Mouse (Mus musculus) kidney, postnatal 0 days (tissue): ENCODE results near the gene Stbd1. TPM values are rescaled to one million over a fixed set of nuclear protein-coding genes. Genes with fewer than 3 reads are reported as not detected.

Experiments used
- ATAC-seq: fragments of 200-750 bp; cut with Nextera tagmentation; replicated peaks from 2 replicates; pipeline ENCODE4 v1.8.0; 2017; ENCODE audit warnings: low read depth, moderate number of reproducible peaks, moderate TSS enrichment, moderate library complexity; ENCODE audit not compliant: low FRiP score
- DNase-seq: peaks from one replicate; pipeline ENCODE4 v3.0.0-alpha.2; 2016; ENCODE audit warnings: low spot score
- H3K27ac ChIP-seq: fragments of 300-500 bp; sonication (generic); 2 replicates; pipeline ENCODE4 v1.5.1; 2014; ENCODE audit warnings: mild to moderate bottlenecking
- H3K27me3 ChIP-seq: fragments of 300-500 bp; sonication (generic); 2 replicates; pipeline ENCODE4 v1.6.1; 2014; ENCODE audit warnings: low read length, mixed read lengths; ENCODE audit not compliant: insufficient read depth
- H3K36me3 ChIP-seq: fragments of 300-500 bp; sonication (generic); 2 replicates; pipeline ENCODE4 v1.6.1; 2014; ENCODE audit warnings: low read length, mixed read lengths; ENCODE audit not compliant: insufficient read depth
- H3K4me1 ChIP-seq: fragments of 300-500 bp; sonication (generic); replicated peaks from 2 replicates; pipeline ENCODE4 v1.6.1; 2014; ENCODE audit warnings: antibody characterized with exemption, low read length, mixed read lengths; ENCODE audit not compliant: insufficient read depth
- H3K4me2 ChIP-seq: fragments of 300-500 bp; sonication (generic); 2 replicates; pipeline ENCODE4 v1.6.1; 2014; ENCODE audit warnings: mild to moderate bottlenecking, low read length, moderate library complexity, mixed read lengths
- H3K4me3 ChIP-seq: fragments of 300-500 bp; sonication (generic); replicated peaks from 2 replicates; pipeline ENCODE4 v1.5.1; 2014; ENCODE audit warnings: low read depth, low read length
- H3K9ac ChIP-seq: fragments of 300-500 bp; sonication (generic); 2 replicates; pipeline ENCODE4 v1.6.1; 2014; ENCODE audit warnings: low read depth, low read length
- H3K9me3 ChIP-seq: fragments of 300-500 bp; sonication (generic); replicated peaks from 2 replicates; pipeline ENCODE4 v1.6.1; 2016; ENCODE audit warnings: low read length, inconsistent platforms, mixed read lengths
- CTCF ChIP-seq: IDR thresholded peaks from 2 replicates; pipeline ENCODE4 v1.5.1; 2016; ENCODE audit warnings: antibody characterized with exemption, low read depth, mild to moderate bottlenecking, moderate library complexity
- WGBS: fragments of 180-500 bp; shearing (Covaris S2); extraction: QIAGEN DNeasy Blood & Tissue Kit; methylation state at CpG from one replicate; pipeline ENCODE4 v1.1.7; 2014; 5-methylcytosine and 5-hydroxymethylcytosine counted together
- polyA plus RNA-seq: library from polyadenylated mRNA; unstranded; fragments of >200 nt; fragmentation: Nextera tagmentation; extraction: Ambion mirVana; gene quantifications from 2 replicates; pipeline ENCODE4 v1.2.1, GENCODE M21; 2015

Gene Stbd1
- polyA plus RNA-seq, 1 experiment from 2014 or later: 27.8 TPM

GRCm38 (mm10) chr5:92560201-92560600 is 42.6 kb upstream of the Stbd1 start:
- ATAC-seq (no peak), DNase-seq (no peak)
- Histone ChIP-seq H3K4me3 (no peak overlapping the region), H3K27ac (no peak overlapping the region), H3K9ac (no peak overlapping the region), H3K9me3 (no peaks in the 10 kb centered on the region), H3K36me3 (no peaks in the 10 kb centered on the region), H3K27me3 (no peaks in the 10 kb centered on the region), H3K4me1 (0 out of 2 replicates have a peak, but pooled peaks cover 3% of the 10 kb centered on the region), H3K4me2 (no peak overlapping the region)
- WGBS: 78% methylated on average over 2 of the region's 2 CpGs
- TF ChIP-seq CTCF: no peak

GRCm38 (mm10) chr5:92562002-92562401 is 40.8 kb upstream of the Stbd1 start:
- no peak for TF ChIP-seq CTCF
- Histone ChIP-seq H3K4me1 (0 out of 2 replicates have a peak, but pooled peaks cover 3% of the 10 kb centered on the region), H3K9me3 (no peaks in the 10 kb centered on the region), H3K9ac (no peak overlapping the region), H3K27me3 (no peaks in the 10 kb centered on the region), H3K36me3 (no peaks in the 10 kb centered on the region), H3K27ac (no peak overlapping the region), H3K4me2 (no peak overlapping the region), H3K4me3 (no peak overlapping the region)
- WGBS: 60% methylated on average over 13 of the region's 13 CpGs
- ATAC-seq (no peak), DNase-seq (no peak)

- H3K4me3 ChIP-seq: no peak overlapping the region
- ATAC-seq: peak; percentile 43; the same call in 1 of the 2 replicates
- 64% methylated on average over 4 of the region's 4 CpGs for WGBS
- no peak overlapping the region for H3K9ac ChIP-seq
- no peak for TF ChIP-seq CTCF
- H3K27ac ChIP-seq: no peak overlapping the region
- no peaks in the 10 kb centered on the region for H3K4me1 ChIP-seq
- no peaks in the 10 kb centered on the region for H3K9me3 ChIP-seq
- H3K36me3 ChIP-seq: no peaks in the 10 kb centered on the region
- DNase-seq: no peak
- no peak overlapping the region for H3K4me2 ChIP-seq
- H3K27me3 ChIP-seq: no peaks in the 10 kb centered on the region
Measured at GRCm38 (mm10) chr5:92571232-92571631, 31.6 kb upstream of the Stbd1 start.

GRCm38 (mm10) chr5:92579559-92579958 is 23.3 kb upstream of the Stbd1 start:
- Histone ChIP-seq H3K4me1 (no peaks in the 10 kb centered on the region), H3K36me3 (no peaks in the 10 kb centered on the region), H3K9ac (no peak overlapping the region), H3K27ac (no peak overlapping the region), H3K9me3 (no peaks in the 10 kb centered on the region), H3K4me3 (no peak overlapping the region), H3K27me3 (no peaks in the 10 kb centered on the region), H3K4me2 (no peak overlapping the region)
- DNase-seq (no peak), ATAC-seq (no peak)
- 81% methylated on average over 14 of the region's 14 CpGs for WGBS
- TF ChIP-seq CTCF: no peak

- H3K4me3 ChIP-seq: no peak overlapping the region
- 0 out of 2 replicates have a peak, but pooled peaks have one; percentile 49 for ATAC-seq
- H3K9me3 ChIP-seq: no peaks in the 10 kb centered on the region
- no peak for DNase-seq
- H3K27me3 ChIP-seq: no peaks in the 10 kb centered on the region
- no peak overlapping the region for H3K4me2 ChIP-seq
- no peak overlapping the region for H3K27ac ChIP-seq
- no peak overlapping the region for H3K9ac ChIP-seq
- H3K4me1 ChIP-seq: no peaks in the 10 kb centered on the region
- 37% methylated on average over 10 of the region's 10 CpGs for WGBS
- TF ChIP-seq CTCF: no peak
- H3K36me3 ChIP-seq: no peaks in the 10 kb centered on the region
Measured at GRCm38 (mm10) chr5:92585932-92586331, 16.9 kb upstream of the Stbd1 start.

- no peaks in the 10 kb centered on the region for H3K27me3 ChIP-seq
- no peak overlapping the region for H3K4me3 ChIP-seq
- H3K4me1 ChIP-seq: no peaks in the 10 kb centered on the region
- no peak for TF ChIP-seq CTCF
- 66% methylated on average over 5 of the region's 5 CpGs for WGBS
- no peak for DNase-seq
- H3K27ac ChIP-seq: no peak overlapping the region
- no peak overlapping the region for H3K9ac ChIP-seq
- ATAC-seq: no peak
- H3K4me2 ChIP-seq: no peak overlapping the region
- H3K9me3 ChIP-seq: no peaks in the 10 kb centered on the region
- no peaks in the 10 kb centered on the region for H3K36me3 ChIP-seq
Measured at GRCm38 (mm10) chr5:92595026-92595425, 7.8 kb upstream of the Stbd1 start.

GRCm38 (mm10) chr5:92596865-92597264 is 6.0 kb upstream of the Stbd1 start:
- H3K4me3 ChIP-seq: no peak overlapping the region
- 85% methylated on average over 8 of the region's 8 CpGs for WGBS
- H3K36me3 ChIP-seq: no peaks in the 10 kb centered on the region
- no peak for TF ChIP-seq CTCF
- H3K4me2 ChIP-seq: no peak overlapping the region
- no peaks in the 10 kb centered on the region for H3K9me3 ChIP-seq
- no peak overlapping the region for H3K27ac ChIP-seq
- DNase-seq: no peak
- no peaks in the 10 kb centered on the region for H3K27me3 ChIP-seq
- no peak for ATAC-seq
- no peak overlapping the region for H3K9ac ChIP-seq
- no peaks in the 10 kb centered on the region for H3K4me1 ChIP-seq
